Mouse (Mus musculus): Measurements from ENCODE around the gene Inpp5f. TPM values are rescaled to one million over a fixed set of nuclear protein-coding genes. Genes with fewer than 3 reads are reported as not detected.

The Inpp5f gene
- total and polyA plus RNA-seq, 3 experiments, result 9.5 to 14.3 TPM; not detected in 1

DNA sequence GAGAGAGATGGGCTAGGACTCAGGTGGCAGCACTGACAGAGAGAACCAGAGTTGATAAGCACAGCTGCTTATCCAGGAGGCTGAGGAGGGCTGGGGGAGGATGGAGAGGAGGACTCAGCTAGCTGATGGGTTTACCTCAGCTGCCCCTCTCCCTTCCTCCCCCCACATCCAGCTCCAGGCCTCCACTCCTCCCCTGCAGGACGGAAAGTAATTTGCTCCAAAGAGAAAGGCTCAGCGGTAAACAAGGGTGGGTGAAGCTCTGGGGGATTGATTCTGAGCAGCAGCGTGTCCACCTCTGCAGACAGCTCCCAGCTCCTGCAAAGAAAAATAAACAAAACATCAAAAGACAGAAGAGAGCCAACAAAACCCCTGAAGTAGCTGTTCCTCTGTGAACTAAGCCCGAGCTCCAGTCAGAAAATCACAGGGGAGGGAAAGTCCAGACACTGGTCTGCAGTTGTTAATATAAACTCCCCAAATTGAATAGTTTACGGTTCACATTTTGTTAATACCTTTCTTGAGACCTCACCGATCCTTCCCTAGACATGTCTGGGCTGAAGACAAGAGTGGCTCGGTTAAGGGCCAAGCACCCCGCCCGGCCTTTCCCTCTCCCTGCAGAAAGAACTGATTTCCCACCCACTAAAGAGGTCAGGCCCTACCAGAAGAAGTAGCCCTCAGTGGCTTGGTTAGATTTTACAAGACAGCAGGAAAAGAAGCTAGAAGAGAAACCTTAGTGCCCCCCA lies 19.6 kb upstream of the Inpp5f start:
- H3K9me3 ChIP-seq (replicated peaks; ENCODE audit: insufficient read depth, low read length), result no peaks in the 10 kb centered on the region
- H3K36me3 ChIP-seq (ENCODE audit: control insufficient read depth in 1 of 2, insufficient read depth in 2 of 2, low read length in 2 of 2), result peaks cover 0 to 14% of the 10 kb centered on the region in 2 experiments; a peak in 2 of 4 replicates
- TF ChIP-seq MYC (IDR thresholded peaks at IDR 0.05; ENCODE audit: low read depth, low read length) (no peak), JUND (IDR thresholded peaks at IDR 0.05; ENCODE audit: low read depth, low read length) (0 out of 2 replicates have a peak, but pooled peaks have one; percentile 32), CTCF (IDR thresholded peaks at IDR 0.05 in 2 of 3, conservative IDR thresholded peaks at IDR 0.05 in 1 of 3; ENCODE audit: control insufficient read depth in 1 of 3, insufficient read depth in 1 of 3, low read depth in 2 of 3, low read length in 3 of 3, poor library complexity in 1 of 3, severe bottlenecking in 1 of 3) (no peak)
- no peak overlapping the region for H3K4me3 ChIP-seq (ENCODE audit: control insufficient read depth in 1 of 2, insufficient read depth in 1 of 2, low read depth in 2 of 2, low read length in 2 of 2)
- peaks cover 12 to 15% of the 10 kb centered on the region in 2 experiments for H3K4me1 ChIP-seq (ENCODE audit: control insufficient read depth in 1 of 2, insufficient read depth in 2 of 2, low read length in 2 of 2)
- no peaks in the 10 kb centered on the region for H3K79me2 ChIP-seq (ENCODE audit: control insufficient read depth, insufficient read depth, low read length, poor library complexity)
- no peak for DNase-seq (ENCODE audit: low read depth, low spot score)
- H3K27me3 ChIP-seq (ENCODE audit: control insufficient read depth in 1 of 2, insufficient read depth in 2 of 2, low read length in 2 of 2), result no peaks in the 10 kb centered on the region
- H3K9ac ChIP-seq (ENCODE audit: control insufficient read depth, low read depth, low read length, poor library complexity, severe bottlenecking), result no peak overlapping the region
- H3K27ac ChIP-seq (ENCODE audit: control insufficient read depth, low read depth, low read length), result no peak overlapping the region

DNA sequence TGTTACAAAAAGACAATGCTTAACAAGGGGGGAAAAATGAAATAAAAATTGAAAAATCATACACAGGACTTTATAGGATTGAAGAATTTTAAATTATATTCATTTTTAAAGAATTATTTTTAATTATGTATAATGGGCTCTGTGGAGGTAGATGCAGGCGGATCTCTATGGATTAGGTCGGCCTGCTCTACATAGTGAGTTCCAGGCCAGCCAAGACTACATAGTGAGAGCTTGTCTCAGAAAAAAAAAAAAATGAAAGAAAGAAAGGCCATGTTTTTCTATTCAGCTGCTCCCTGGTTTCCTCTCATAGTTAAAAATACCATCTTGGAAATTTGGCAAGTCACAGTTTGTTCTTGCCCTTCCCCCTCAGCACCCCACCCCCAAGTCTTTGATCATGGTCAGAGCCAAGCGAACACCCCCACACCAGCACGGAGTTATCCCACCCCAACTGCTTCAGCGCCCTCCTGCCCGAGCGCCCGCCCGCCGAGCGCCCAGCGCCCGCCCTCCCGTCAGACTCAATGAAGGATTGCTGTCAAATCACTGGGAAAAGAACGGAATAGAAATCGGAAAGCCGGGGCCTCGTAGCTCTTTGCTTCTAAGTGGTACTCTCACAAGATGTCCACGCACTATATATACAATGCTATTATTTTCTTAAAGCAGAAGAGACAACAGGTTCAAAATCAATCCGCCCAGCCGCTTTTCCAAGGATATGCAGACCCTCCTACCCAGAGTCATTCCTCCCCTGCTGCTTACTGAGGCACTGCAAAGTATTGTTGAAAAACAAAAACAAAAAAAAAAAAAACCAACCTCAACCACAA lies 18.8 kb upstream of the Inpp5f start:
- no peaks in the 10 kb centered on the region for H3K27me3 ChIP-seq (ENCODE audit: control insufficient read depth in 1 of 2, insufficient read depth in 2 of 2, low read length in 2 of 2)
- no peak overlapping the region for H3K27ac ChIP-seq (ENCODE audit: control insufficient read depth, low read depth, low read length)
- no peaks in the 10 kb centered on the region for H3K79me2 ChIP-seq (ENCODE audit: control insufficient read depth, insufficient read depth, low read length, poor library complexity)
- no peaks in the 10 kb centered on the region for H3K9me3 ChIP-seq (replicated peaks; ENCODE audit: insufficient read depth, low read length)
- H3K4me3 ChIP-seq (ENCODE audit: control insufficient read depth in 1 of 2, insufficient read depth in 1 of 2, low read depth in 2 of 2, low read length in 2 of 2), result no peak overlapping the region
- no peak overlapping the region for H3K9ac ChIP-seq (ENCODE audit: control insufficient read depth, low read depth, low read length, poor library complexity, severe bottlenecking)
- TF ChIP-seq KAT2A (conservative IDR thresholded peaks at IDR 0.05; ENCODE audit: low read depth, low read length), result no peak
- no peak for TF ChIP-seq ZC3H11A (IDR thresholded peaks at IDR 0.05; ENCODE audit: low read depth, low read length)
- TF ChIP-seq USF2 (IDR thresholded peaks at IDR 0.05; ENCODE audit: borderline replicate concordance in 1 of 2, insufficient read depth in 1 of 2, low read depth in 1 of 2, low read length in 2 of 2), result no peak
- TF ChIP-seq MXI1 (IDR thresholded peaks at IDR 0.05; ENCODE audit: low read depth, low read length), result no peak
- no peak for TF ChIP-seq UBTF (IDR thresholded peaks at IDR 0.05; ENCODE audit: borderline replicate concordance, insufficient read depth, low read depth, low read length)
- H3K4me1 ChIP-seq (ENCODE audit: control insufficient read depth in 1 of 2, insufficient read depth in 2 of 2, low read length in 2 of 2), result peaks cover 10% of the 10 kb centered on the region in 2 experiments
- H3K36me3 ChIP-seq (ENCODE audit: control insufficient read depth in 1 of 2, insufficient read depth in 2 of 2, low read length in 2 of 2), result peaks cover 0 to 11% of the 10 kb centered on the region in 2 experiments; a peak in 2 of 4 replicates
- no peak for DNase-seq (ENCODE audit: low read depth, low spot score)

DNA sequence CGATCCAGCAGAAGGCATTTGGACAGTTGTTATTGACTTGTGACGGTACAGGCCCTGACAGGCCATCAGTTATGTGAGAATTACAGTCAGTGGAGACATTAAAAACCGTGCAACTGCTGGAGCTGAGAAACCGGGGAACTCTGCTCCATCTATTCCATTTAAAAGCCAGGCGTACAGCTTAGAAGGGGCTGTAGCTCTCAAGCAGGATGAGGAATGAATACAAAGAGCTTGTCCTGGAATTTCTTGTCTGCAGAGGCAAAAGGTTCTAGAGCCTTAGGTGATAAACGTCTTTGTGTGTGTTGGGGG lies 18.2 kb upstream of the Inpp5f start:
- Histone ChIP-seq H3K4me3 (ENCODE audit: control insufficient read depth in 1 of 2, insufficient read depth in 1 of 2, low read depth in 2 of 2, low read length in 2 of 2) (no peak overlapping the region), H3K79me2 (ENCODE audit: control insufficient read depth, insufficient read depth, low read length, poor library complexity) (no peaks in the 10 kb centered on the region), H3K36me3 (ENCODE audit: control insufficient read depth in 1 of 2, insufficient read depth in 2 of 2, low read length in 2 of 2) (peaks cover 0 to 7% of the 10 kb centered on the region in 2 experiments; a peak in 2 of 4 replicates), H3K9ac (ENCODE audit: control insufficient read depth, low read depth, low read length, poor library complexity, severe bottlenecking) (no peak overlapping the region), H3K9me3 (replicated peaks; ENCODE audit: insufficient read depth, low read length) (no peaks in the 10 kb centered on the region), H3K27me3 (ENCODE audit: control insufficient read depth in 1 of 2, insufficient read depth in 2 of 2, low read length in 2 of 2) (no peaks in the 10 kb centered on the region), H3K27ac (ENCODE audit: control insufficient read depth, low read depth, low read length) (no peak overlapping the region), H3K4me1 (ENCODE audit: control insufficient read depth in 1 of 2, insufficient read depth in 2 of 2, low read length in 2 of 2) (peaks cover 6% of the 10 kb centered on the region in 2 experiments)
- no peak for TF ChIP-seq CHD2 (IDR thresholded peaks at IDR 0.05; ENCODE audit: low read length)
- TF ChIP-seq MXI1 (IDR thresholded peaks at IDR 0.05; ENCODE audit: low read depth, low read length), result no peak
- no peak for TF ChIP-seq E2F4 (IDR thresholded peaks at IDR 0.05; ENCODE audit: borderline replicate concordance, low read depth, low read length)
- no peak for TF ChIP-seq RAD21 (IDR thresholded peaks at IDR 0.05; ENCODE audit: low read depth, low read length)
- no peak for DNase-seq (ENCODE audit: low read depth, low spot score)
